Mouse (Mus musculus) myocyte (in vitro differentiated cells): ENCODE results near the gene Rsc1a1.

Source experiments
- E2F4 ChIP-seq: IDR thresholded peaks from one replicate; pipeline ENCODE4 v1.6.1; 2011; ENCODE audit warnings: mild to moderate bottlenecking, control low read depth, moderate library complexity; ENCODE audit not compliant: insufficient read depth
- POLR2A ChIP-seq: IDR thresholded peaks from one replicate; pipeline ENCODE4 v1.6.1; 2011; ENCODE audit warnings: low read depth, mild to moderate bottlenecking, control low read depth, moderate library complexity; ENCODE audit not compliant: insufficient read length
- USF1 ChIP-seq: IDR thresholded peaks from one replicate; pipeline ENCODE4 v1.6.1; 2011; ENCODE audit warnings: low read depth, mild to moderate bottlenecking, control low read depth, moderate library complexity

DNA sequence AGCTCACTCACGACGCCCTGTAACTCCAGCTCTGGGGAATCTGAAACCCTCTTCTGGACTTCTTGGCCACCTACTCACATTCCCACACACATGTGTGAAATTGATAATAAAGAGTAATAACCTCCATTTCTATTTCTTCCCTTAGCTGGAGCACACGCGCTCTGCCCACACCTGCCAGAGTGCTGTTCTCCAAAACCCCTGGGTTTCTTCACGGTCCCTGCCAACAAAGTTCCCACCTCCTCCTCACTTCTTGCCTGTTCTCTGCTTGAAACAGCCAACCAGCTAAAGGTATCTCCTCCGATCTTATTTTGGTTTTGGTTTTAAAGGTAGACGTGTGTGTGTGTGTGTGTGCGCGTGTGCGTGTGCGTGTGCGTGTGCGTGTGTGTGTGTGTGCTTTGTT is 45.0 kb upstream of the Rsc1a1 start:
- TF ChIP-seq POLR2A (no peak), USF1 (no peak), E2F4 (no peak)
